Mouse (Mus musculus): ENCODE results near the gene Lypd5.
A peak's percentile ranks its signal among the peaks of the same experiment; 100 is the strongest.

Lypd5 gene

GRCm38 (mm10) chr7:24348896-24349295 is at the start of gene Lypd5:
Gene Lypd5 (plus strand): TSS chr7:24349196.
- DNase-seq = no peak

GRCm38 (mm10) chr7:24299823-24300481 is 49.0 kb upstream of the Lypd5 start:
- DNase-seq = peak in 1 of 2 experiments; percentile 12

- DNase-seq = peak; percentile 12 to 33
Measured at GRCm38 (mm10) chr7:24300771-24301282, 48.2 kb upstream of the Lypd5 start, which contains the start of gene Zfp61. Gene Zfp61 (minus strand): TSS chr7:24301232.

- no peak for DNase-seq
Measured at GRCm38 (mm10) chr7:24315726-24316566, 33.0 kb upstream of the Lypd5 start.

- DNase-seq = peak; percentile 92 to 95
Measured at GRCm38 (mm10) chr7:24316567-24317092, 32.4 kb upstream of the Lypd5 start, which contains the start of gene Zfp94. Gene Zfp94 (minus strand): TSS chr7:24316666.

- DNase-seq = no peak
Measured at GRCm38 (mm10) chr7:24318942-24319341, 30.1 kb upstream of the Lypd5 start.

- DNase-seq = no peak
Measured at GRCm38 (mm10) chr7:24322593-24322992, 26.4 kb upstream of the Lypd5 start.

GRCm38 (mm10) chr7:24325197-24325596 is 23.8 kb upstream of the Lypd5 start:
- no peak for DNase-seq

- DNase-seq = no peak
Measured at GRCm38 (mm10) chr7:24325675-24326128, 23.3 kb upstream of the Lypd5 start.

GRCm38 (mm10) chr7:24326273-24327135 is 22.5 kb upstream of the Lypd5 start:
- no peak for DNase-seq

- no peak for DNase-seq
Measured at GRCm38 (mm10) chr7:24327281-24327975, 21.6 kb upstream of the Lypd5 start.

- no peak for DNase-seq
Measured at GRCm38 (mm10) chr7:24333304-24333986, 15.6 kb upstream of the Lypd5 start, which contains the start of gene Tescl. Gene Tescl (minus strand): TSS chr7:24333936.

- DNase-seq = peak; percentile 57 to 66
Measured at GRCm38 (mm10) chr7:24335699-24336309, 13.2 kb upstream of the Lypd5 start.

- DNase-seq = no peak
Measured at GRCm38 (mm10) chr7:24338241-24338640, 10.8 kb upstream of the Lypd5 start.

- no peak for DNase-seq
Measured at GRCm38 (mm10) chr7:24343701-24344272, 5.2 kb upstream of the Lypd5 start.

- no peak for DNase-seq
Measured at GRCm38 (mm10) chr7:24346444-24346843, 2.6 kb upstream of the Lypd5 start.

GRCm38 (mm10) chr7:24355646-24356045 is 6.7 kb downstream of the Lypd5 start:
- DNase-seq = no peak

- DNase-seq = no peak
Measured at GRCm38 (mm10) chr7:24356081-24356480, 7.1 kb downstream of the Lypd5 start.

- DNase-seq = peak in 1 of 2 experiments; percentile 42
Measured at GRCm38 (mm10) chr7:24357899-24358298, 8.9 kb downstream of the Lypd5 start.

GRCm38 (mm10) chr7:24359269-24359668 is 10.3 kb downstream of the Lypd5 start:
- DNase-seq = peak in 1 of 2 experiments; percentile 20
